In the genomic region with DNA sequence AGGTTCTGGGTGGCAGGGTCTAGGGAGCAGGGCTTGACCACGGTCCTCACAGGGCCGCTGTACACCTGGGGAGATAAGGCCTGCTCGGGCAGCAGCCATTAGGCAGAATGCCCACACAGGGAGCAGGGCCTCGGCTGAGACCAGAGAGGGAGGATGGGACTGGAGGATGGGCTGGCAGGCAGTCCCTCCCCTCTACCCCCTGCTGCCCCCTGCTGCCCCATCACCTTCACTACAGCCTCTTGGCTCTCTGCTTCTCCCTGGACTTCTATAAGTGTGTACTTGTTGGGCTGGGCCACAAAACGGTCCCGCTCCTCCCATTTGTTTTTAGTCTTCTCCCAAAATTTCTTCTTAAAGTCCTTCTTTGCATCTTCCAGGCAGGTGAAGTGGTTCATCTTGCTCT, we compare ENCODE assay signal across 8 mouse cellular contexts. TPM values are rescaled to one million over a fixed set of nuclear protein-coding genes. Genes with fewer than 3 reads are reported as not detected.
A peak's percentile ranks its signal among the peaks of the same experiment; 100 is the strongest.
DNase-seq lines count a peak whose midpoint lies in the region; ATAC-seq lines count a peak whose summit lies in the region.

No protein-coding gene starts in this region.

- peaks cover 45% of the 10 kb centered on the region for H3K4me1 ChIP-seq in liver, embryonic 12.5 days
- peaks cover 46% of the 10 kb centered on the region for H3K4me1 ChIP-seq in hindbrain, embryonic 13.5 days (replicated peaks)
- peaks cover 29% of the 10 kb centered on the region for H3K4me1 ChIP-seq in liver, embryonic 11.5 days (replicated peaks; ENCODE audit: control insufficient read depth, insufficient read depth, low read length)
- peaks cover 46% of the 10 kb centered on the region for H3K4me1 ChIP-seq in neural tube, embryonic 13.5 days (replicated peaks)

- ATAC-seq in liver, embryonic 12.5 days: no peak
- ATAC-seq in hindbrain, embryonic 13.5 days (ENCODE audit: low FRiP score): no peak
- ATAC-seq in liver, embryonic 11.5 days (replicated peaks; ENCODE audit: low FRiP score): peak; percentile 6; the same call in 1 of the 2 replicates
- ATAC-seq in neural tube, embryonic 13.5 days (ENCODE audit: low read depth): no peak

- H3K36me3 ChIP-seq in liver, embryonic 12.5 days: peaks cover 7% of the 10 kb centered on the region; the same call in 1 of the 2 replicates
- no peaks in the 10 kb centered on the region for H3K36me3 ChIP-seq in hindbrain, embryonic 13.5 days
- no peaks in the 10 kb centered on the region; the same call in 1 of the 2 replicates for H3K36me3 ChIP-seq in liver, embryonic 11.5 days (ENCODE audit: control insufficient read depth, insufficient read depth, low read length)
- peaks cover 2% of the 10 kb centered on the region; the same call in 1 of the 2 replicates for H3K36me3 ChIP-seq in neural tube, embryonic 13.5 days

- H3K27me3 ChIP-seq in liver, embryonic 12.5 days (replicated peaks): 0 out of 2 replicates have a peak, but pooled peaks cover 3% of the 10 kb centered on the region
- 0 out of 2 replicates have a peak, but pooled peaks cover 3% of the 10 kb centered on the region for H3K27me3 ChIP-seq in hindbrain, embryonic 13.5 days
- no peaks in the 10 kb centered on the region for H3K27me3 ChIP-seq in liver, embryonic 11.5 days (replicated peaks; ENCODE audit: control insufficient read depth, insufficient read depth, low read length)
- no peaks in the 10 kb centered on the region for H3K27me3 ChIP-seq in neural tube, embryonic 13.5 days

- no peaks in the 10 kb centered on the region for H3K9me3 ChIP-seq in liver, embryonic 12.5 days (replicated peaks)
- H3K9me3 ChIP-seq in hindbrain, embryonic 13.5 days: no peaks in the 10 kb centered on the region
- no peaks in the 10 kb centered on the region for H3K9me3 ChIP-seq in liver, embryonic 11.5 days (ENCODE audit: control insufficient read depth, low read length)
- no peaks in the 10 kb centered on the region for H3K9me3 ChIP-seq in neural tube, embryonic 13.5 days

- H3K4me2 ChIP-seq in liver, embryonic 12.5 days: no peak overlapping the region; the same call in 1 of the 2 replicates
- peak overlapping the region; percentile 19; the same call in 1 of the 2 replicates for H3K4me2 ChIP-seq in hindbrain, embryonic 13.5 days
- peak overlapping the region; percentile 29 for H3K4me2 ChIP-seq in liver, embryonic 11.5 days
- H3K4me2 ChIP-seq in neural tube, embryonic 13.5 days: 0 out of 2 replicates have a peak overlapping the region, but pooled peaks have one; percentile 13

- WGBS in liver, embryonic 12.5 days (ENCODE audit: insufficient replicate concordance): 11% methylated on average over 6 of the region's 6 CpGs
- 6% methylated on average over 6 of the region's 6 CpGs for WGBS in hindbrain, embryonic 13.5 days
- WGBS in liver, embryonic 11.5 days: 9% methylated on average over 6 of the region's 6 CpGs
- 8% methylated on average over 6 of the region's 6 CpGs for WGBS in neural tube, embryonic 13.5 days

- H3K9ac ChIP-seq in liver, embryonic 12.5 days: no peak overlapping the region
- H3K9ac ChIP-seq in hindbrain, embryonic 13.5 days: no peak overlapping the region; the same call in 1 of the 2 replicates
- H3K9ac ChIP-seq in liver, embryonic 11.5 days (ENCODE audit: low read depth, low read length): no peak overlapping the region
- peak overlapping the region; percentile 49; the same call in 1 of the 2 replicates for H3K9ac ChIP-seq in neural tube, embryonic 13.5 days

- H3K4me3 ChIP-seq in liver, embryonic 12.5 days: no peak overlapping the region
- no peak overlapping the region for H3K4me3 ChIP-seq in hindbrain, embryonic 13.5 days
- H3K4me3 ChIP-seq in liver, embryonic 11.5 days (ENCODE audit: low read depth, low read length): no peak overlapping the region
- H3K4me3 ChIP-seq in neural tube, embryonic 13.5 days: no peak overlapping the region

- no peak overlapping the region for H3K27ac ChIP-seq in liver, embryonic 12.5 days
- no peak overlapping the region for H3K27ac ChIP-seq in hindbrain, embryonic 13.5 days
- no peak overlapping the region for H3K27ac ChIP-seq in liver, embryonic 11.5 days (ENCODE audit: low read depth, low read length)
- no peak overlapping the region for H3K27ac ChIP-seq in neural tube, embryonic 13.5 days (replicated peaks)

- peak; percentile 74 for DNase-seq in liver
- DNase-seq in c-Kit-positive CD71-positive TER-119-positive erythroid progenitor cells, embryonic 14.5 days (ENCODE audit: low spot score): peak; percentile 64
- DNase-seq in forelimb bud, embryonic 11.5 days (ENCODE audit: low read depth, low spot score): peak; percentile 78
- DNase-seq in liver, embryonic 11.5 days (ENCODE audit: low spot score): peak; percentile 70
- peak; percentile 48 to 74 for DNase-seq in thymus, postnatal 10 days (ENCODE audit: low spot score in 2 of 2)

RNA-seq across cellular contexts. Expression of gene Rrp9, which starts 1.3 kb away (rescaled TPM):
- 54.6 and 58.0 TPM in 2 replicates for polyA plus RNA-seq in liver, embryonic 12.5 days (2016; fragmentation: Nextera tagmentation; extraction: Ambion mirVana)
- 43.9 and 44.0 TPM in 2 replicates for polyA plus RNA-seq in hindbrain, embryonic 13.5 days (2015; fragmentation: Nextera tagmentation; extraction: Ambion mirVana)
- polyA plus RNA-seq in liver, embryonic 11.5 days (2014; fragmentation: Nextera tagmentation; extraction: Ambion mirVana): 85.4 and 92.8 TPM in 2 replicates
- 42.3 and 43.7 TPM in 2 replicates for polyA plus RNA-seq in neural tube, embryonic 13.5 days (2015; fragmentation: Nextera tagmentation; extraction: Ambion mirVana)

RNA-seq across cellular contexts. Expression of gene Parp3, which starts 2.3 kb away (rescaled TPM):
- polyA plus RNA-seq in liver, embryonic 12.5 days (2016; fragmentation: Nextera tagmentation; extraction: Ambion mirVana): 1.5 and 1.7 TPM in 2 replicates
- 0.74 and 0.88 TPM in 2 replicates for polyA plus RNA-seq in hindbrain, embryonic 13.5 days (2015; fragmentation: Nextera tagmentation; extraction: Ambion mirVana)
- 1.5 and 1.6 TPM in 2 replicates for polyA plus RNA-seq in liver, embryonic 11.5 days (2014; fragmentation: Nextera tagmentation; extraction: Ambion mirVana)
- polyA plus RNA-seq in neural tube, embryonic 13.5 days (2015; fragmentation: Nextera tagmentation; extraction: Ambion mirVana): 1.3 TPM in 2 replicates

RNA-seq across cellular contexts. Expression of gene Gpr62, which starts 8.7 kb away (rescaled TPM):
- polyA plus RNA-seq in liver, embryonic 12.5 days (2016; fragmentation: Nextera tagmentation; extraction: Ambion mirVana): 0.10 and 0.19 TPM in 2 replicates
- polyA plus RNA-seq in hindbrain, embryonic 13.5 days (2015; fragmentation: Nextera tagmentation; extraction: Ambion mirVana): 0.60 and 0.68 TPM in 2 replicates
- polyA plus RNA-seq in liver, embryonic 11.5 days (2014; fragmentation: Nextera tagmentation; extraction: Ambion mirVana): 0.11 TPM in 1 of 2 replicates, not detected in the other
- 0.73 and 0.92 TPM in 2 replicates for polyA plus RNA-seq in neural tube, embryonic 13.5 days (2015; fragmentation: Nextera tagmentation; extraction: Ambion mirVana)

RNA-seq across cellular contexts. Expression of gene Pcbp4, which starts 21.4 kb away (rescaled TPM):
- 27.3 and 30.9 TPM in 2 replicates for polyA plus RNA-seq in liver, embryonic 12.5 days (2016; fragmentation: Nextera tagmentation; extraction: Ambion mirVana)
- polyA plus RNA-seq in hindbrain, embryonic 13.5 days (2015; fragmentation: Nextera tagmentation; extraction: Ambion mirVana): 248 and 259 TPM in 2 replicates
- polyA plus RNA-seq in liver, embryonic 11.5 days (2014; fragmentation: Nextera tagmentation; extraction: Ambion mirVana): 62.4 and 63.2 TPM in 2 replicates
- polyA plus RNA-seq in neural tube, embryonic 13.5 days (2015; fragmentation: Nextera tagmentation; extraction: Ambion mirVana): 257 and 262 TPM in 2 replicates

RNA-seq across cellular contexts. Expression of gene Iqcf1, which starts 25.3 kb away (rescaled TPM):
- not detected in 2 replicates for polyA plus RNA-seq in liver, embryonic 12.5 days (2016; fragmentation: Nextera tagmentation; extraction: Ambion mirVana)
- polyA plus RNA-seq in hindbrain, embryonic 13.5 days (2015; fragmentation: Nextera tagmentation; extraction: Ambion mirVana): not detected in 2 replicates
- polyA plus RNA-seq in liver, embryonic 11.5 days (2014; fragmentation: Nextera tagmentation; extraction: Ambion mirVana): not detected in 2 replicates
- not detected in 2 replicates for polyA plus RNA-seq in neural tube, embryonic 13.5 days (2015; fragmentation: Nextera tagmentation; extraction: Ambion mirVana)
